Mouse (Mus musculus) C2C12 (cell line): ENCODE measurements around the gene Ndufa11. TPM values are rescaled to one million over a fixed set of nuclear protein-coding genes. Genes with fewer than 3 reads are reported as not detected.
A peak's percentile ranks its signal among the peaks of the same experiment; 100 is the strongest.

Source experiments
- H3K27me3 ChIP-seq: one replicate; pipeline ENCODE4 v1.6.1; 2011; ENCODE audit not compliant: control insufficient read depth, insufficient read depth, insufficient read length
- H3K36me3 ChIP-seq: one replicate; pipeline ENCODE4 v1.6.1; 2011; ENCODE audit not compliant: control insufficient read depth, insufficient read depth
- H3K4me3 ChIP-seq: one replicate; pipeline ENCODE4 v1.5.1; 2011; ENCODE audit warnings: mild to moderate bottlenecking, control low read depth; ENCODE audit not compliant: poor library complexity, insufficient read depth, severe bottlenecking
- H3K79me2 ChIP-seq: one replicate; pipeline ENCODE4 v1.6.1; 2011; ENCODE audit not compliant: control insufficient read depth, insufficient read depth
- H3K79me3 ChIP-seq: one replicate; pipeline ENCODE4 v1.6.1; 2011; ENCODE audit warnings: low read depth, control low read depth
- H3ac ChIP-seq: one replicate; pipeline ENCODE3; 2011; ENCODE audit warnings: low read depth; ENCODE audit not compliant: control insufficient read depth, insufficient read length
- CEBPB ChIP-seq: IDR thresholded peaks from one replicate; pipeline ENCODE4 v1.6.1; 2011; ENCODE audit warnings: low read depth, mild to moderate bottlenecking, control low read depth, moderate library complexity
- CTCF ChIP-seq: IDR thresholded peaks from one replicate; pipeline ENCODE4 v1.5.1; 2011; ENCODE audit not compliant: control insufficient read depth, insufficient read depth, insufficient read length
- FOSL1 ChIP-seq: IDR thresholded peaks from one replicate; pipeline ENCODE4 v1.8.0; 2011; ENCODE audit warnings: mild to moderate bottlenecking, low read length; ENCODE audit not compliant: poor library complexity, insufficient read depth, severe bottlenecking
- MAX ChIP-seq: IDR thresholded peaks from one replicate; pipeline ENCODE4 v1.6.1; 2011; ENCODE audit warnings: mild to moderate bottlenecking, control low read depth
- MYOD1 ChIP-seq: IDR thresholded peaks from one replicate; pipeline ENCODE4 v1.6.1; 2011; ENCODE audit warnings: low read depth; ENCODE audit not compliant: control insufficient read depth, insufficient read length
- MYOG ChIP-seq: IDR thresholded peaks from one replicate; pipeline ENCODE4 v1.6.1; 2011; ENCODE audit not compliant: control insufficient read depth, insufficient read length; ENCODE audit errors: extremely low read depth
- USF1 ChIP-seq: IDR thresholded peaks from one replicate; pipeline ENCODE4 v1.6.1; 2011; ENCODE audit warnings: low read depth, mild to moderate bottlenecking, control low read depth, moderate library complexity
- polyA plus RNA-seq: library from polyadenylated mRNA; unstranded; fragments of >200 nt; fragmentation: generic; extraction: Trizol; gene quantifications from one replicate; pipeline ENCODE4 v1.2.1, GENCODE M21; 2012; ENCODE audit warnings: missing spikeins

The Ndufa11 gene
- polyA plus RNA-seq, 1 experiment = 312 TPM

DNA sequence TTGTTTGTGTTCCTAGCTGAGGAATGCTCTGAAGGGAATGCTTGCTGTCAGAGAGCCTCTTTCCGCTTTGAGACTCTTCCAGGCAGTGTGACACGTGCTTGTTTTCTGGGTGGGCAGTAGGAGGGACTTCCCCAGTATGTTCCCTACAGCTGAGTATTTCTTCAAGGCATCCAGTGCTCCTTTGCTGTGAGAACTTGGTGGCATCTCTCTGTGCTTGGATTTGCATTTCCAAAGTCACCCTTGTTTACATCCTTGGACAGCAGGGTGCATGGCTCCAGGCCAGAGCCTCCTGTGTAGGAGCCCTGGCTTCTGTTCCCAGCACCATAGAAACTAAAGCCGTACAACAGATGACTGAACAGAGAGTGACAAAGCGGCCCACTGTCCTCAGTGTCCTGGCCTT lies 8.9 kb upstream of the Ndufa11 start:
- Histone ChIP-seq H3K79me2 (no peaks in the 10 kb centered on the region), H3ac (no peak overlapping the region), H3K36me3 (peaks cover 79% of the 10 kb centered on the region), H3K4me3 (no peak overlapping the region), H3K27me3 (no peaks in the 10 kb centered on the region), H3K79me3 (no peaks in the 10 kb centered on the region)
- TF ChIP-seq MYOG = no peak
- TF ChIP-seq FOSL1 = no peak
- TF ChIP-seq CEBPB = no peak
- TF ChIP-seq CTCF = no peak
- no peak for TF ChIP-seq MYOD1
- TF ChIP-seq USF1 = no peak
- TF ChIP-seq MAX = no peak

DNA sequence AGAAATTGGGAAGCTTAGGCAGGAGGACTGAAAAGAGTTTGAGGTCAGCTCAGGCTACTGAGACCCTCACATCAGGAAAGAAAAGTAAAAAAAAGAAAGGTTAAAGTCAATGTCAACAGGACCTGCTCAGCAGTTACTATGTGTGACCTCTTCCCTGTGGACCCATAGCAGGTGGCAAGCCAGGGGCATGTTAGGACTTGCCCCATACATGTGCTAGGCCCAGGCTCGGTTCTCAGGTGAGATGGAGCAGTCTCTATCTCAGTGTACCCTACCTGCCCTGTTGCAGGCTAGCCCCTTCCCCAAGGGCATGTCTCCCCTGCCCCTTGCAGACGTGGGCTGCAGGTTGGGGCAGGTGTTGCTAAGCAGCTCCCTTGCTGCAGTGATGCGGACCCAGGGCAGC lies 7.9 kb upstream of the Ndufa11 start:
- Histone ChIP-seq H3K79me3 (no peaks in the 10 kb centered on the region), H3ac (no peak overlapping the region), H3K4me3 (no peak overlapping the region), H3K79me2 (no peaks in the 10 kb centered on the region), H3K36me3 (peaks cover 70% of the 10 kb centered on the region), H3K27me3 (no peaks in the 10 kb centered on the region)
- TF ChIP-seq CTCF = no peak
- no peak for TF ChIP-seq USF1
- no peak for TF ChIP-seq FOSL1
- no peak for TF ChIP-seq MYOG
- no peak for TF ChIP-seq CEBPB
- TF ChIP-seq MYOD1 = no peak
- no peak for TF ChIP-seq MAX

DNA sequence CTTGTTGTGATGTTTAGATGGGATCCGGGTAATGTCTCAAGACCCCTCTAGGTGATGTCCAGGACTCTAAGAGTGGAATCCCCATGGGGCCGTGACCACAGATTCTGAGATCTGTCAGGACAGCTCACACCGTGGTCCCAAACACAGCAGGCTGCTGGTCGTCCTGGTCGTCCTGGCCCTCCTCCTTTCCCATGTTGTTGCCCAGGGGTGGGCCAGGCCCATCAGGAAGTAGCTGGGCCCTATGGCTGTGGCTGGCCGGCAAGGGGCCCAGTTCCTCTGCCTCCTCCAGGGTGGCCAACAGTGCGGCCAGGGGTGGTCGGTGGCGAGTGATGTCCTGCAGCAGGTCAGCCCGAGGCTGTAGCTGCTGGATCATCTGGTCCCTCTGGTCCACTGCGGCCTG lies 2.2 kb upstream of the Ndufa11 start:
- Histone ChIP-seq H3ac (peak overlapping the region; percentile 18), H3K27me3 (no peaks in the 10 kb centered on the region), H3K79me3 (peaks cover 15% of the 10 kb centered on the region), H3K79me2 (peaks cover 27% of the 10 kb centered on the region), H3K4me3 (no peak overlapping the region), H3K36me3 (peaks cover 17% of the 10 kb centered on the region)
- TF ChIP-seq USF1 (no peak), FOSL1 (no peak), MAX (no peak), MYOG (no peak), CEBPB (no peak), CTCF (no peak), MYOD1 (no peak)

DNA sequence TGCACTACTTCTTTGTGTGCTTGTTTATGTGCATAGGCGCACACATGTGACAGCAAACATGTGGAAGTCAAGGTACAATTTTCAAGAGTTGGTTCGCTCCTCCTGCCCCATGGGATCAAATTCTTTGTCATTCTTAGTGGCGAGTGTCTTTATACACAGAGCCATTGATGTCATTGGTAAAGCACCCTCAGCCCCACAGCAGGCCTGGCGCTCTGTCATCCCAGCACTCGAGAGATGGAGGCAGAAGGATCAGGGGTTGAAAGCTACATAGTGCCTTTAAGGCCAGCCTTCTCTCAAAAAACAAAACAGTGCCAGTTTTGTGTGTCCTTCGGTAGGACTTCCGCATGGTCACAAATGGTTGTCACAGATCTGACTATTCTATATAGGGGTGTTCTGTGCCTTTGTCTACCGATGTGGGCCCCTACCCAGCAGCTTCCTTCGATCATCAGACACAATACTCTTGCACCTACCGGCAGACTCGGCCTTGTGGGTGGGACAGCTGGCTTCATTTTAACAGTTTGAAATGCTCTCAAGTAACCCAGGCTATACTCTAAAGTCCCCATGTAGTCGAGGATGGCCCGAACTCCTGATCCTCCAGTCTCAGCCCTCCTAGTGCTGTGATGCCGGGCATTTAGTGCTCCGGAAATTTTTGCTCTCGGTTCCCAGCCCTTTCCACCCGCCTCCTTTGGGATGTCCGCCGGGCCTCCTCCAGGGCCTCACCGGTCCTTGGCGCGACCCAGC lies 1.5 kb upstream of the Ndufa11 start:
- no peak for TF ChIP-seq MYOG
- no peak for TF ChIP-seq MYOD1
- no peak for TF ChIP-seq CEBPB
- TF ChIP-seq USF1 = no peak
- TF ChIP-seq MAX = no peak
- TF ChIP-seq CTCF = no peak
- TF ChIP-seq FOSL1 = no peak
- Histone ChIP-seq H3K27me3 (no peaks in the 10 kb centered on the region), H3K36me3 (peaks cover 11% of the 10 kb centered on the region), H3ac (peak overlapping the region; percentile 98), H3K79me3 (peaks cover 17% of the 10 kb centered on the region), H3K79me2 (peaks cover 34% of the 10 kb centered on the region), H3K4me3 (peak overlapping the region; percentile 79)

- Histone ChIP-seq H3ac (peak overlapping the region; percentile 98), H3K36me3 (peaks cover 3% of the 10 kb centered on the region), H3K79me2 (peaks cover 39% of the 10 kb centered on the region), H3K79me3 (peaks cover 17% of the 10 kb centered on the region), H3K4me3 (peak overlapping the region; percentile 79), H3K27me3 (no peaks in the 10 kb centered on the region)
- no peak for TF ChIP-seq USF1
- TF ChIP-seq MAX = peak; percentile 76
- peak; percentile 1 for TF ChIP-seq MYOD1
These were observed 758 bp upstream of the Ndufa11 start for GRCm38 (mm10) chr17:56716655-56717362.
